Mouse (Mus musculus) olfactory bulb, adult 2 months (tissue): Measurements from ENCODE around the gene Scgb1a1.

Source experiments
- CTCF ChIP-seq: fragments of 200-500 bp; IDR thresholded peaks from 2 replicates; pipeline ENCODE4 v1.5.1; 2012; ENCODE audit warnings: low read depth, mild to moderate bottlenecking, low read length, moderate library complexity; ENCODE audit not compliant: insufficient read depth
- POLR2A ChIP-seq: fragments of 200-500 bp; IDR thresholded peaks from 2 replicates; pipeline ENCODE4 v1.6.1; 2012; ENCODE audit warnings: mild to moderate bottlenecking, low read depth, low read length, moderate library complexity; ENCODE audit not compliant: insufficient read depth

DNA sequence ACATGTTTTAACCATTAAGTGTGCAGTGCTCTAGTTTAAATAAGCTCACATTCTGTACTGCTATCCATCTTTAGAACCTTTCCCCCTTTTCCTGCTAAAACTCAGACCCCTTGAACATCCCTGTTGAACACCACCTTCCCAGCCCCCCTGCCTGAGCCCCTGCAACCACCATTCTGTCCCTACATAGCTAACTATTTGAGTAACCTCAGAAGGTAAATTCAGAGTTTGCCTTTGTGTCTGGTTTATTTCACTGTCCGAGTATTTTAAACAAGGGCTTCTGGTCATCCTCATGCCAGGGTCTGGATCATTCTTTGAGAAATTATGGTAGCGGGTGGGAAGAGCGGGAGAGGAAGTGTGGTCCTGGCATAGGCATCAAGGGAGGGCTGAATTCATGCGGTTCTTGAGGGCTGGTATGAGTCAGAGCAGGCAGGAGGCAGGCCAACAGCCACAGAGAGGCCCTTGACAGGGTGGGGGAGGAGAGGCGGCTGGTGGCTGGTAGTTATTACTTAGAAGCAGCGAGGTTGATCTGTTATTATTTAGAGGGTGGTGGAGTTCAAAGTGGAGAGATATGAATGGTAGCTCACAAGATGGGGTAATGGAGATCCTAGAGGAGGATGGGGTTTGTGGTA, 34.8 kb downstream of the Scgb1a1 start:
- TF ChIP-seq POLR2A (no peak), CTCF (no peak)
